Mouse (Mus musculus): ENCODE results near the gene Ppp2r5e.
"Not testable (repeated sequence)": the region's sequence is repeated elsewhere in the genome, so short reads cannot be mapped to it uniquely, and the experiment has no call there.

Ppp2r5e gene

DNA sequence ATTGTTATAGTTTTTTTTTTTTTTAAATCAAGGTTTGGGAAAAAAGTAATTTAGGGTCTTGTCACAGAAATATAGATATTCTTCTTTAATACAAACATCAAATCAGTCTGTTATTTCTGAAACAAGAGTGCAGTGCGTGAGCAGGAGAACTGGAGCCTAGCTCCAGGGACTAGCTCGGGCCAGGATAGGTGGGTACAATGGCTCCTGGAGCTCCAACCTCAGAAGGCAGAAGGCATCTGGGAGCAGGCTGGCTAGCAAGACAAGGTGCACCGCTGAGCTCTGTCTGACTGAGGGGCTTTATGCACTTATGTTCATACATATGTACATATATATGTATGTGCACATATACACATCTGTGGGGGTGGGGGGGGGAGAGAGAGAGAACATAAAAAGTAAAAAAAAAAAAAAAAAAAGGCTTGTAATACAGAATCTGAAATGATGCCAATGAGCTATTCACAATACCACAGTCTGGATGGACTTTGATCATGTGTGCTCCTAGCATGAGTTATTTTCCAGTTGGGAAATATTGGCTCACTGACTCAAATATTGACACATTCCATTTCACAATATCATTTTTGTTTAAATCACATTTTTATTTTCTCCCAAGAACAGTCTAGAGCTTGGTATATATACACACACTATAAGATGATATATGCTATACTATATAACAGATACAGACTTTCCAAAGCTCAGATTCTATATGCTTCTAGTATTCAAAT lies 109.3 kb downstream of the Ppp2r5e start:
- peak; percentile 14 for DNase-seq (ENCODE audit: low spot score)

DNA sequence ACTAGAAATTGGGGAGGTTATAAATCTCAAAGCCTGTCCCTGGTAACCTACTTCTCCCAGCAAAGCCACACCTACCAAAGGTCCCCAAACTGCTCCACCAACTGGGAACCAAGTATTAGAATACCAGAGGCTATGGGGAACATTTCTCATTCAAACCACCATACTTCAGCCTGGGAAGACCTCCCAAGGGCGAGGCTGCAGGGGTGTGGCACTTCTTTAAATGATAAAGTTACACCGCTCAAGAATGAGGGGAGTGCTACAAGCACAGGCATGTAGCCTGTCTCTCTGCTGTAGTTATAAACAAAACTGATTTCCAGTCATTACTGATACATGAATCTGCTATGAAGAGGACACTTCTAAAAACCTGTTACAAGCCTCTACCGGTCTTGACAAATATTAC lies 113.3 kb downstream of the Ppp2r5e start:
- DNase-seq (ENCODE audit: low spot score): no peak

DNA sequence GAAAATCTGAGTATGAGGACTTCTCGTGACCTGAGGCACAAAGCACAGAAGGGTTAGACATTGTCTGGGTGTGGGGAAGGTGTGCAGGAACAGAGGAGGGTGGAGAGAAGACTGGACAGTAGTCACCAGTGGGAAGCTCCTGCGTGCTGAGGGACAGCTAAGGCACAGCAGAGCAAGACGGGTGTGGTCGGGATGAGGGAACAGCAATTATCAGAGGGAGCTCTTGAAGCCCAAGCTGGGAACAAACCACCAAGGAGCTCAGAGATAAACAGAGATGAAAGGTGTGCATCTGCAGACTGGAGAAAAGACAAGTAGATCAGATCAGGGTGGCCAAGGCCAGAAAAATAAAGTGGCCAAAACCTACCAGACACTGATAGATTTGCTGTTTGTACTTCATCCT lies 114.0 kb downstream of the Ppp2r5e start:
- DNase-seq (ENCODE audit: low spot score): no peak

DNA sequence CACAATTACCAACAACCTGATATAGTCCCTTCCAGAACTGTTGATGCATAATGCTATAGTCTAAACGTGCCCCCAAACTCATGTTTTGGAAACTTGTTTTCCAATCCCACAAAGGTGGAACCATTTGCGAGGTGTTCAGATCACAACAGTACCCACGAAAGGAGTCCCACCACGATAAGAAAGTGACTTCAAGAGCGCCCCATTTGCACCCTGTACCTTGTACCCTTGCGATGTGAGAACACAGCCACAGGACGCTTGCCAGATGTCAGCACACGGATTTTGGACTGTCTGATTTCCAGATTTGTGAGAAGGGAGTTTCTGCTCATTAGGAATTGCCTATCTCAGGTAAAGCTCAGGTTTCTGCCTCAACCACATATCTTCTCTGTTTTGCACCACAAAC lies 116.0 kb downstream of the Ppp2r5e start:
- DNase-seq (ENCODE audit: low spot score): no peak

DNA sequence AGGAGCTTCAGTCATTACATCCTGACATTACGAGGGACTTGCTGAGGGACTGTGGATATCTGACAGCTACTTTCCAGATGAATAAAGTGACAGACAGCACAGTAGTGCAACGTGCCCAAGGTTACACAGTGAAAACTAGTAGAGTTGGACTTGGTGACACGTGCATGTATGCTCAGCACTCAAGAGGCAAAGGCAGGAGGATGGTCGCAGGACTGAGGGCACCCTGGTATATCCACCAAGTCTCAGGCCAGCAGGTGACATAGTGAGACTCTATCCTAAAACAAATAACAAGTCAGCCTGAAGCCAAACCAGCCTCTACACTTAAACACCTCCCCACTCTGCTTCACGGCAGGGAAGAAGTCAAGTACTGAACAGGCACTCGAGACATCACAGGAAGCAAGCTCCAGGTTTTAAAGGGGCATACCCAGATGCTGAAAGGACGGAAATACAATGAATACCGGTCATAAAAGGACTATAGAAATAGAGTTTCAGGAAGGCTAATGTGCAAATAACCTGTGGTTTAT lies 116.6 kb downstream of the Ppp2r5e start:
- DNase-seq (ENCODE audit: low spot score): no peak

DNA sequence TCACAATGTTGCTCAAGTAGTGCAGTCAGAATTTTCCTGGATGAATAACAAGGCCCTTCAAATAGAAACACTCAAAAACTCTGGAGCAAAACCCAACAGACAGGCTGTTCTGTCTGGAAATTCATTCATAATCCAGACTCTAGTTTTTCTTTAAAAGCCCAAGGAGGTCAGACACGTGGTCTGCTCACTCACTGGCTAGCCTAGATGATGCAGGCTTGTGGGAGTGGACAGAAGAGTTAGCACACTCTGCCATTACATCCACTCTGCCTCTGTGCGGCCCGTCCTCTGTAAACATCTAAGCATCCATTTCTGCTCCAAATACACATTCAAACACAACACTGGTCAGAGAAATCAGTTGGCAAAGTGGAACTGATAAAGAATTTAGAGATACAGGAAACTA lies 117.4 kb downstream of the Ppp2r5e start:
- DNase-seq (ENCODE audit: low spot score): no peak

DNA sequence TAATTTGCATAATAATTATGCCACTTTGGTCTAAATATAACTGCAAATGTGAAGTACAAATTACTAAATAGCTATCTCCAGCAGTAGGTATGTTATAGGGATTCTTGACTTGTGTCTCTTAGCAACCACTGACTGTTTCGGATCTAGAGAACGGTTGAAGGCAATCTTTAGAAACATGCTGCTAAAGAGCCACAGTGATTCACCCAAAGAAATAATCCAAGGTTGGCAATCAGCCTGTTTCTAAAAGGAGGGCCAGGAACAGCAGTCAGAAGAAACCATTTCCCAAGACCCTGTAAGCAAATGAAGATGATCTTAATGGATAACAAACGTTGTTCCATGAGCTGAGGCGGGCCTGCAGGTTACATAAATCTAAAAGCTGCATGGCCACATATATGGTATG lies 117.9 kb downstream of the Ppp2r5e start:
- DNase-seq (ENCODE audit: low spot score): no peak

DNA sequence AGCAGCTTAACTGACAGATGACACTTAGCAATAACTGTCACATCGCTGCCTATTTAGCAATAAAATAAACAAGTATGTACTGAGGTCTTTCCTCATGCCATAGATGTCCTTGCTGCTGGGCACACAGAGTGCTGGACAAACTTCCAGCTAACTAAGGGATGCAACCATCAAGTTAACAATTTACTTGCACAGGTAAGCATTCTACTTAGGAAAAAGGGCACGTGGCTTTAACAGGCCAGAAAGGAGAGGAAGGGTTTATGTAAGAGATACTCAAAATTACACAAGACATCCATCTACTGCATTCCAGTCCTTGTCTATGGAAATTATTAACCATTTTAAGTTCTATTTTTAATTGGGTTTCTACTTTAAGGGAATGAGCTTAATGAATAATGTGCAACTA lies 123.0 kb downstream of the Ppp2r5e start:
- DNase-seq (ENCODE audit: low spot score): no peak

DNA sequence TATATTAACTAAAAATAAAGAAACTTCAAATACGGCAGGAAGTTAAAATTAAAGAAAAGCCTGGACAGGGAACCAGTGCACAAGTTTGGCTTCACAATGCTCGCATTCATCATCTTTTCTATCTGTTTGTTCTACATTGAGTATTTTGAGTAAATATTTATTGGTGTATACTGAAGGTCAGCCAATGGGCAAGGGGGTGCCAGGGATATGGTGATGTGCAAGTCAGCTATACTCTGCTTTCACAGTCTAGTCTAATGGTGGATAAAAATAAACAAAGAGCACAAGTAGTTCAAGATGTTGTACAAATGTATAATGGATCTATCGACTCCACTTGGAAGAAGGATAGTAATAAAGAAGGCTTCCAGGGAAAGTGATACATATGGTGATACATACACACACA lies 123.9 kb downstream of the Ppp2r5e start:
- DNase-seq (ENCODE audit: low spot score): no peak

DNA sequence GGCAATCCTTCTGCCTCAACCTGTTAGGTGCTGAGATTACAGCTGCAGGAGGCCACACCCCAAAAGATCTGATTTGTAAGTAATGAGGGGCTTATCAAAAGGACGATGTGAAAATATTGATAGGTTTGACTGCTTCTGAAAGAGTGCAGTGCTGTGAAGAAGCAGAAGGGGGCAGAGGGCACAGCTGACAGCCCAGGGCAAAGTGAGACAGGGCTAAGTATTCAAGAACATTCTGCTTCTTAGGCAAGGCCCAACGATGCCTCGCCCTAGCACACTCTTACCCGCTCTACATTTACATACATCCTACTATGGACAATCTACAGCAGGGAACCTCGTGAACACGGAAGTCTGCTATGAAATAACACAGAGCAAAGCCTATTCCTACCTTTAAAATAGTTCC lies 128.2 kb downstream of the Ppp2r5e start:
- no peak for DNase-seq (ENCODE audit: low spot score)

DNA sequence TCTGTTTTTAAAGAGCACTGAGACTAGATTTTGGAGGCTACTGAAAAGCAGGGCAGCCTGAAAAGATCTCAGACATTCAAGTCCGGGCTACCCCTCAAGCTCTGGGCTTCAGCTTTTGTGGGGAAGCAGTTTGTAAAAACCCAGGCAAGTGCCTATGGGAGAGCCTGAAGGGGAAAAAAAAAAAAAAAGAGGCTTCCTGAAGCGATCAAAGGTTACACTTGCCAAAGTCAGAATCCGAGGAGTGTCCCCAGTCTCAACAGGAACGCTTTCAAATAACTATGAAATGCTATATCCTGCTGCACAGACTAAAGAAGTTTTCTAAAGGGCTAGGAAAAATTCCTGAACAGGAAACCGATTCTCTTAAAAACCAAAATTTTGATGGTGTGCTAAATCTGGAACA lies 128.9 kb downstream of the Ppp2r5e start:
- DNase-seq (ENCODE audit: low spot score): no peak

DNA sequence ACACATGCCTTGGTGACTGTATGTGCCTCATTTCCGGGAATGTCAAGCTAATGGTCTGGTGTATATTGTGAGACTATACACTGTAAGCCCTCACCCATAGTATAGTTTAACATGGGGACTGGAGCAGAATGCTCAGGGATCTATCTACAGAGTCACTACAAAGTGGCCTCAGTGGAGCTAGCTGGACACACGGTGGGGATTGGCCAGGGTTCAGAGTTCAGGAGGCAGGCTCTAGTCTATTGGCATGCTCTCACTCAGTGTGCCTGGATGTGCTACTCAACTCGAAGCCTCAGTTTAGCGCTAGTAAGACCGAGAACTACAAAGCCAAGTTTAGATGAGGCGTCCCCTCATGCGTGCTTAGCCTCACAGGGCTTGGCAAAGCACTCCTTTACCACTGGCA lies 129.8 kb downstream of the Ppp2r5e start:
- no peak for DNase-seq (ENCODE audit: low spot score)

DNA sequence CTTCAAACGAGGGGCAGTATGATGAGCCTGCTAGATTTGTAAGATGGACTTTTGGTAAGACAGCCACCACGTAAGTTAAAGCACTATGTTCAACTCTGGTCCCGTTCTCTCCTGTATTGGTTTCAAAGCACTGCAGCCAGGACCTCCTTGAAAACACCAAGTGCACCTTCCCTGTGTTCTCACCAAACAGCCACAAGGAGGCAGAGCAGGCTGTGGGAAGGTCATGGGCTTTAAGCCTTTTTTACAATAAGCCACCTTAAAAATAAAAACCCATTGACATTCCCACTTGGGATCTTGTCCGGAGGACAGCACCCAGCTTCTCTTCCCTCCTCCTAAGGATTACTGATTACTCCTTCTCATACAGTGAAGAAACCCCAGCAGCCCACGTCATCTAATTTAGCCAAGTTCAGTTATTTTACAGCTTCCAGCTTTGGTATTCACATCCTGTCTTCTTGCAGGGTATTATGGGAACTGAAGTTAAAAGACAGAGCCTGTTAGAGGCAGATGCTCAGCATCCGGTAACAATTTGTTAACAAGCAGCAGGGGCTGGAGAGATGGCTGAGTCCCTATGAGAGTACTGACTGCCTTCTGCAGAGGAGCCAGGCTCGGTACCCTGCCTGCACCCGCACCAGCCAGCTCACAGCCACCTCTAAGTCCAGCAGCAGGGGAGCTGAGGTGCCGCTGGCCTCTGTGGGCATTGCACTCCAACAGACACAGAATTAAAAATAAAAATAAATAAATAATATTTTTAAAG lies 131.9 kb downstream of the Ppp2r5e start:
- peak; percentile 66 for DNase-seq (ENCODE audit: low spot score)

DNA sequence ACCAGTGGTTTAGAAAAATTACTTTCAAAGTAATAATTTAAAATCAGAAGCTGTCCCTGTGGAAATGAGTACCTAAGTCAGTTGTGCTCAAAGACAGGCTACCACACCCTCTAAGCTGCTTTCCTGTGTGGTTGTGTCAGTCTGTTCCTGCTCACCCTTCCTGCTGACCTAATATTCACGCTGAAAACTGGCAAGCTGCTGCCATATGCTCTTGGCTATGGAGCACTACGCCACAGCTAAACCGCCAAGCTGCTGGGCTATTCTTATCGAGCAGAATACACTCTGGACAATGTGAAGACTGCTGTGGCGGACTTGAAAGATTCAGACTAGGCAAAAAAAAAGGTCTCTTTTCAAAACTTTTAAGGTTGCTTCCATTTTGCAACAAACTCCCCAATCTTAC lies 135.5 kb downstream of the Ppp2r5e start:
- DNase-seq (ENCODE audit: low spot score): no peak

DNA sequence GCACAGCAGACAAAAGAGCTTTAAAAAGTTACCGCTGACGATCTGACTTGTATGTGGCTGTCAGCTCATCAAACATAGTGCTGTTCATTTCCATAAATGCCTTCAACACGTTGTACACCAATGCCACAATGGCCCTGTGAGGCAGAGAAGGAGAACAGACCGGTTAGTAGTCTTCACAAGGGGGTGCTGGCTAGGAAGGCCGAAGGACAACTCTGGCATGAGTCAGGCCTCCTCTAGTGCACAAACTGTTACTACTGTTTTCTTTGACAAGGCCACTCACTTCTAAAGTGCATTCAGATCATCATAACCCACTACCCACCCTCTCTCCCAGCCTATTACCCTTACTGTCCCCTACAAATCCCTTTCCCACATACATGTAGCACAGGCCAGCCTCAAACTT lies 136.4 kb downstream of the Ppp2r5e start:
- no peak for DNase-seq (ENCODE audit: low spot score)

DNA sequence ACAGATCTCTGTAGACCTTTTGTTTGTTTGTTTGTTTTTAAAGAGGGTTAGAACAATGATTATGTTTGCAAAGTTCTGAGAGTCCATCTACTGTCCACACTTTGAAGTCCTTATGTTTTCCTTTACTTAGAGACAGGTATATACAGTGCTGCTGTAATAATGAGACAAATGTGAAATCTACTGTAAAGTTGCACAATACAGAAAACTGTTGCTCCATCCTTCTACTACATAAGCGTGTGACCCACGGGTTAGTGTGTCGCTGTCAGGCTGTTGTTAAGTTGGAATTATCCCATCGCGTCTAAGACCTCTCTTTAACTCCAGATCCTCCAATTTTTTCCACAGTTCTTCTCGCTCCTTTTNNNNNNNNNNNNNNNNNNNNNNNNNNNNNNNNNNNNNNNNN lies 142.6 kb downstream of the Ppp2r5e start:
- no peak for DNase-seq (ENCODE audit: low spot score)

DNA sequence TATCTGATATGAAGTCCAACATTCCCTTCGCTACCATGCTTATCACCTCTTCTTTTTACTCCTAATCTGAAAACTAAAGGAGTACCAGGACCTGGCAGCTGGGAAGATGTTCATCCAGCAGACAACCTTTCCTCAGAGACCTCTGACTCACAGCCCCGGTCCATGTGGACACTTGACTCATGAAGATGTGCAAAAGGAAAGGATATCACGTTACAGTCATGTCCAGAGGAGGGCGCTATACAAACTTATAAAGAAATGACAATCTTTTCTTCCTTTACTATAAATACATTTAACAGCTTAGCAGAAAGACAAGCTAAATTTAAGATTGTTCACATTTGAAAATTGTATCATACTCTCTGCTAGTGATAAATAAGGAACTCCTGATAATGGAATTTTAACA lies 143.0 kb downstream of the Ppp2r5e start:
- peak; percentile 27 for DNase-seq (ENCODE audit: low spot score)

DNA sequence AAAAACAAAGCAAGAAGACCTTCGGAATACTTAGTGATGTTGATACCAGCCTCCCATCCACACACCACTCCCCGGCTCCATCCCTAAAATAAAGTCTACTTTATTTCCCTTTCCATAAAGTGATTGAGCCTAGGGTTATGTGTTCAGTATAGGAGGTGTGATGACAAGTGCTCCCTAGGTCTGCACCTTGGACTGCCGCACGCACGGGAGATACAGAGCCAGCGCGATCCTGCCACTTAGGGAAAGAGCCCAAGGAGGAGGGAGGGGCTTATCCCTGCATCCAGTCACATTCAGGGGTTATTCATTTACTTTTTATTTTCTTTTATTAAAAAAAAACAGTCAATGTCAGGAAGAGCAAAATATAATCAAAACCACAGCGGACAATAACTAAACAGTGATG lies 145.5 kb downstream of the Ppp2r5e start:
- DNase-seq (ENCODE audit: low spot score): no peak

DNA sequence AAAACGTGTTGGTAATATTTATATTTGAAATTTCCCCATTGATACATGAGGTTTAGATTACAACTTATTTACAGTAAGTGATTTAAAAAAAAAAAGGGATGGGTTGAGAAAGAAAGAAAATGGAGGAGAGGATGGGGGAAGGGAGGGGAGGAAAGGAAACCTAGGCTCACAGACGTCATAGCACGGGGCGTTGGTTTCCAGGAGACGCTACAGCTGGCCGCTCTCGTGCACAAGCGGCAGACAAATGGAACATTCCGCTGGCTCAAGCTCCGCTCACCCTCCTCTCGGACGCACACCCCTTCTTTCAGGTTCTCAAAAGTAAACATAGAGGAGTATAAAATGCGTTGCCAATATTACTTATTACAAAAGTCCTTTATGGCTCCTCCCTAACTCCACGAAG lies 146.0 kb downstream of the Ppp2r5e start:
- DNase-seq (ENCODE audit: low spot score): no peak

DNA sequence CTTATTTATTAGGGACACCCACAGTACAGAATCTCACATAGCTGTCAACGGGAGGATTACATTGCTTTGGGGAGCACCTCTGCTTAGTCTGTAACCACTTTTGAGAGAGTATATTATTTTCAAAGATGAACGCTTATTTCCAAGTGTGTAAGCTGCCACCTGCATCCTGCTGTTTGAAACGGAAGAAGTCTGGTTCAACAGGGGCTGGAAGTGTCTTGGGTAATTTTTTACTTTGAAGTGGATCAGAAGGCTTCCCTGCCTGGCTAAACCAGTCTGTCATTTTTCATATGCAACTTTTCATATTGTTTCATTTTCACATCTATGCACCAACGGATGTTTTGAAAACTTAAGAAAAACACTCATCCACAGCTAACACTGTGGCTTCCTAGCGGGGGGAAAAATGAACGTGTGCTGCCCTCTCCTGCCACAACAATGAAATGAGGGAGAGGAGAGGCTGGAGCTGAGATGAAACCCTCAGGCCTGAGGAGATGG lies 146.5 kb downstream of the Ppp2r5e start:
- DNase-seq (ENCODE audit: low spot score): no peak

DNA sequence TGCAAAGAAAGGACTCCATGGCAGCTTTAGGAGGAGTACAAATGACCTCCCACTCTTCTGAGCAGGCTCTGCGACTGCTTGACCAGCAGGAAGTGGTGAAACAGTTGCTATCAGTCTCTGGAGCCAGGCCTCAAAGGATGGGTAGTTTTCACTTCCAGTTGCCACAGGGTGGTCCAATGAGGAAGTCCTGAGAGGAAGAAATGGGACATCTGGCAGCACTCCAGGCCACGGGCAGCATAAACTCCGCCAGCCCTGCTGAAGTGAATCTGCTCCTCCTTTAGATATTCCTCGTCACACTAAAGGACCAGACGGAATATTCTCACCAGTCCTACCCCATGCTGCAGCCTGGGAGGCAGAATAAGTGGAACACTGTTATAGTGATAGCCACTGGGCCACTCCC lies 147.1 kb downstream of the Ppp2r5e start:
- DNase-seq (ENCODE audit: low spot score): no peak

DNA sequence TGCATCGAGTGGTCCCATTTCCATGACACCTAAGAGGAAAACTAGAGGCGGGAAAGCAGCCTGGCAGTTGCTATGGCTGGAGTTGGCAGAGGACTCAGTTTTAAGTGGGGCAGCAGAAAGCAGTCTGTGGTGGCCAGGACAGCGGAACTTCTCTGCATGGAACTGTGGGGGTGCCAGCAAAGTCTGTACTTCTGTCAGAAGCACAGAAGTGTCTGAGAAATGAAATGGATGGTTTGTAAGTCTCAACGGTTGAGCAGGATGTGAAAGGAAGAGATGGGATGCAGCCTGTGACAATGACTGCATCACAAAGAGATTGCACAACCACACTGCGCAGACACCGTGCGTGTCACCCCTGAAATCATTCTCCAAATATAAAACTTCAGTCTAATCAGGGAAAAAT lies 149.8 kb downstream of the Ppp2r5e start:
- DNase-seq (ENCODE audit: low spot score): no peak

DNA sequence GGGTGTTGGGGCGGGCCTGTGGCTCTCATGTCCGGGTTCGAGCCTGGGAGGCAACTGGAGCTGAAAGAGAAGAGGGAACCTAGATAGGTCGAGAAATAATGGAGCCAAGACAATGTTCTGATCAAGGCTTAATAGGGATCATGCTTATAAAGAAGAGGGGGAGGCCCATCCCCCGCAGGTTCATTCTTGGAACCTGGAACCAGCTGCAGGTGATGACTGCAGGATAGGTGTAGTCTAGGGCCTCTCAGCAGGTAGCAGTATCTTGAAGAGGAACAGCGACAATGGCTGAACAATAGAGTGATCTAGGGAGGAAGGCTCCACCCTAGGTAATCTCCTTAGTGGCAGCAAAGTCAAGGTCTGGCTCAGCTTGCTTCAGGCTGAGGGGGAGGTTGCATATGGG lies 163.6 kb downstream of the Ppp2r5e start:
- not testable (repeated sequence) for DNase-seq (ENCODE audit: low spot score)

Measured in adipocyte (in vitro differentiated cells).